Mouse (Mus musculus) 3T3-L1 (cell line): ENCODE data around the gene Kmt5c.
"Not testable (repeated sequence)": the region's sequence is repeated elsewhere in the genome, so short reads cannot be mapped to it uniquely, and the experiment has no call there.

Experiments used
- DNase-seq: peaks from one replicate; pipeline ENCODE4 v3.0.0-alpha.2; 2015; ENCODE audit warnings: low read depth, low spot score

Kmt5c gene

DNA sequence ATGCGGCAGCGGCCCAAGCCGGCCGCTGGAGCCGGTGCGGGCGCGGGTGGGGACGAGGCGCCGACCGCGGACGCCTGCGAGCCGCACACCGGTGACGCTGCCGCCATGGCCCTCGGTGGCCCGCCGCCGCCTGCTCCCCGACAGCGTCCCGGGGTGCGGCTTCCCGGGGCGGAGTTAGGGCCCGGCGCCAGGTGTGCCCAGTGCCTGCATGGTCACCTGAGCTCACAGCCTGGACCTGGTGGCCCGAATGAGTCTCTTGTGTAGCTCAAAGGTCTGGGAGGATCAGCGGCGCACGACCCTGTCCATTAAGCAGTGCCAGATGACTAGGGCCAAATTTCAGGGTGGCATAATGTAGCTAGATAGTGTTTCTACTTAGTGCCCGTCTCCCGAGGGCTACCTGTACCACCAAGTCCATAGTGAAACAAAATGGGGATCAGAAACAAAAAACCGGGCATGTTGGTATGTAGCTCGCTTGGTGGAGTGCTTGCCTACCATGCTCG is 49.6 kb downstream of the Kmt5c start, which contains the start of gene Tmem238:
Gene Tmem238 (minus strand): TSS at position 221 of the 500 bp plus-strand sequence.
- DNase-seq: no peak

DNA sequence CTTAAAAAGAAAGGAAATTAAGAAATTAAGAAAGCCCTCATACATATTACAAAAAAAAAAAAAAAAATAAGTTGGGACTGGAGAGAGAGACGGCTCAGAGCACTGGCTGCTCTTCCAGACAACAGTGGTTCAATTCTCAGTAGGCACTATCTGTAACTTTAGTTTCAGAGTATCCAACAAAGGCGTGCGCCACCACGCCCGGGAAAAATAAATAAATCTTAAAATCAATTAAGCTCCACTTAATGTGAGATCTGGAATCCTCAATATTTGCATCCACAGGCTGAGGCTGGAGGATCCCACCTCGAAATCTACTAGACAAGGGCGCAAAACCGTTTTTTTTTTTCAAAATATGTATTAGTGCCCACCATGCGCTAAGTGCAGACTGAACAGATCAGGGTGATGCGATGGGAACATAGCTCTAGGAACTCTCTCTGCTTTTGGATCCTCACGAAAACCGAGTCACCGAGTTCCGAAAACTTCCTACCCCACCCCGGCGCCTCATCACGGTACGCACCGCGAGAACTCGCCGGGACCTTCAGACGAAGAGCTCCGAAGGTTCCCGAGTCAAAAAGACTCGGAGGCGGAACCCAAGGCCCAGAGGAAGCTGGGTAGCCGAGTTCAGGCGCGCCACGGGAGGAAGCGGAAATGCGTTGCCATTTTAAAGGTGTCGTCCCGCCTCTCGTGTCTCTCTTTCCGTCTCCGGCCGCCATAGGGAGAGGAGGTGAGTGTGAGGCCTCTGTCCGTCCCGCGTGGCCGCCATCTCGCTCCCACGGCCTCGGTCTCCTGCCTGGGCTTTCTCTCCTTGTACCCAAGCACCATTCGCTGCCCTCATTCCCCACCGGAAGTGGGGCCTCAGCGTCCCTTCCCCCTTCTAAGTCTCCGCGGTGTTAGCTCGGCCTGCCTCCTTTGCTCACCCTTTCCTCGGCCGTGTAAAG is 52.6 kb downstream of the Kmt5c start, which contains the start of gene Rpl28:
Gene Rpl28 (plus strand): TSS at position 597 of the 935 bp plus-strand sequence.
- peak; percentile 96 for DNase-seq

DNA sequence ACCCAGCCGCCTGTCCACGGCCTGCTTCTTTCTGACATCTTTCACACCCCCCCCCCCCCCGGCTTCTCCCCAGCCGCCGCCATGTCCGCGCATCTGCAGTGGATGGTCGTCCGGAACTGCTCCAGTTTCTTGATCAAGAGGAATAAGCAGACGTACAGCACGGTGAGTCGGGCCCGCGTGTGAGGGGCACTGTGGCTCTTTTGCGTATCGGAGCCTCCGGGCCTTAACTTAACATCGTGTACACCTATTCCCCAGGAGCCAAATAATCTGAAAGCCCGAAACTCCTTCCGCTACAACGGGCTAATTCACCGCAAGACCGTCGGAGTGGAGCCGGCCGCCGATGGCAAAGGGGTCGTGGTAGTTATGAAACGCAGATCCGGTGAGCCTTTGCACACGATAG is 53.3 kb downstream of the Kmt5c start:
- DNase-seq: not testable (repeated sequence)

GRCm38 (mm10) chr7:4793674-4794073 is 53.8 kb downstream of the Kmt5c start:
- no peak for DNase-seq

GRCm38 (mm10) chr7:4794631-4795168 is 54.8 kb downstream of the Kmt5c start:
- no peak for DNase-seq

DNA sequence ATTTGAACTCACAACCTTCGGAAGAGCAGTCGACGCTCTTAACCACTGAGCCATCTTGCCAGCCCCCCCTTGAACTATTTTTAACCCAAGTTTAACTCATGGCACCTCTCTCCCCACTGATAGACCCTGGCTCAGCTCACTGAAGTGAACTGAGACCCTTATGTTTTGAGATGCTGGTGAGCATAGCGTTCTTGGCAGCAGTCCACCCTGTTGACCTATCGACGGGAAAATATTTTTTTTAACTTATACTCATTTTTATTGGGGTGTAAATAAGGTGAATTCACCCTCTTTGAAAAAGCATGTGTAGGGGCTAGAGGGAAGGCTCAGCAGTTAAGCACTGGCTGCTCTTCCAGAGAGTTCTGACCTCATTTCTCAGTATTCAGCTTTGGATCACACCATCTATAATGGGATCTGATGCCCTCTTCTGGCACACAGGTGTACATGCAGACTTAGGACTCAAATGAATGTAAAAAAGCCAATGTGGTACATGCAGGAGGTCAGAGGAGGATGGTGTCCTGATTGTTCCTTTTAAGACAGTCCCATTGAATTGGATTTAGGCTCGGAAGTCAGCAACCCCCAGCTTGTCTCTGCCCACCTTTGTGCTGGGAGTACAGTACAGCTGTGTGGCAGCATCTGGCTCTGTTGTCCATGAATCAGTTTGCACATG is 56.0 kb downstream of the Kmt5c start:
- peak; percentile 79 for DNase-seq
